Mouse (Mus musculus): Measurements from ENCODE around the gene E2f1. TPM values are rescaled to one million over a fixed set of nuclear protein-coding genes. Genes with fewer than 3 reads are reported as not detected.

Gene E2f1
- polyA plus RNA-seq, 1 experiment from 2014 or later, result 15.3 TPM

GRCm38 (mm10) chr2:154549886-154550189 is 19.9 kb downstream of the E2f1 start:
- WGBS, result 17% methylated on average over 20 of the region's 20 CpGs
- H3K27me3 ChIP-seq (ENCODE audit: control insufficient read depth, insufficient read depth, low read length), result peaks cover 20% of the 10 kb centered on the region
- H3K27ac ChIP-seq (ENCODE audit: low read depth, low read length), result no peak overlapping the region
- H3K4me1 ChIP-seq (ENCODE audit: control insufficient read depth, insufficient read depth, low read length), result peaks cover 15% of the 10 kb centered on the region
- H3K9me3 ChIP-seq (ENCODE audit: control insufficient read depth, low read length), result no peaks in the 10 kb centered on the region
- peak overlapping the region; percentile 32; the same call in 1 of the 2 replicates for H3K4me3 ChIP-seq (ENCODE audit: low read depth, low read length)
- H3K36me3 ChIP-seq (ENCODE audit: control insufficient read depth, insufficient read depth, low read length), result peaks cover 3% of the 10 kb centered on the region; the same call in 1 of the 2 replicates
- peak overlapping the region; percentile 75 for H3K4me2 ChIP-seq
- DNase-seq (ENCODE audit: low spot score, missing footprints) (no peak), ATAC-seq (ENCODE audit: low FRiP score) (no peak)
- no peak overlapping the region for H3K9ac ChIP-seq (ENCODE audit: low read length)

GRCm38 (mm10) chr2:154549127-154549885 is 20.4 kb downstream of the E2f1 start:
- Histone ChIP-seq H3K9ac (ENCODE audit: low read length) (peak overlapping the region; percentile 57), H3K4me3 (ENCODE audit: low read depth, low read length) (peak overlapping the region; percentile 32), H3K9me3 (ENCODE audit: control insufficient read depth, low read length) (no peaks in the 10 kb centered on the region), H3K4me2 (peak overlapping the region; percentile 75), H3K27me3 (ENCODE audit: control insufficient read depth, insufficient read depth, low read length) (peaks cover 20% of the 10 kb centered on the region), H3K4me1 (ENCODE audit: control insufficient read depth, insufficient read depth, low read length) (peaks cover 15% of the 10 kb centered on the region), H3K27ac (ENCODE audit: low read depth, low read length) (no peak overlapping the region), H3K36me3 (ENCODE audit: control insufficient read depth, insufficient read depth, low read length) (peaks cover 3% of the 10 kb centered on the region; the same call in 1 of the 2 replicates)
- DNase-seq (ENCODE audit: low spot score, missing footprints), result peak; percentile 93
- 2% methylated on average over 48 of the region's 48 CpGs for WGBS
- peak; percentile 86 for ATAC-seq (ENCODE audit: low FRiP score)

GRCm38 (mm10) chr2:154548688-154549087 is 21.0 kb downstream of the E2f1 start:
- H3K4me2 ChIP-seq, result no peak overlapping the region
- peaks cover 20% of the 10 kb centered on the region for H3K27me3 ChIP-seq (ENCODE audit: control insufficient read depth, insufficient read depth, low read length)
- H3K9me3 ChIP-seq (ENCODE audit: control insufficient read depth, low read length), result no peaks in the 10 kb centered on the region
- H3K9ac ChIP-seq (ENCODE audit: low read length), result no peak overlapping the region
- no peak overlapping the region for H3K4me3 ChIP-seq (ENCODE audit: low read depth, low read length)
- H3K27ac ChIP-seq (ENCODE audit: low read depth, low read length), result no peak overlapping the region
- peak; percentile 8; the same call in 1 of the 2 replicates for ATAC-seq (ENCODE audit: low FRiP score)
- peaks cover 3% of the 10 kb centered on the region; the same call in 1 of the 2 replicates for H3K36me3 ChIP-seq (ENCODE audit: control insufficient read depth, insufficient read depth, low read length)
- no peak for DNase-seq (ENCODE audit: low spot score, missing footprints)
- H3K4me1 ChIP-seq (ENCODE audit: control insufficient read depth, insufficient read depth, low read length), result peaks cover 15% of the 10 kb centered on the region
- WGBS, result 40% methylated on average over 3 of the region's 3 CpGs

- no peak within 1 kb of the TSS for H3K4me3 ChIP-seq (ENCODE audit: low read depth, low read length)
- H3K9ac ChIP-seq (ENCODE audit: low read length), result no peak within 1 kb of the TSS
- H3K4me1 ChIP-seq (ENCODE audit: control insufficient read depth, insufficient read depth, low read length), result peaks cover 10% of the 10 kb centered on the region
- no peak for DNase-seq (ENCODE audit: low spot score, missing footprints)
- H3K27me3 ChIP-seq (ENCODE audit: control insufficient read depth, insufficient read depth, low read length), result peaks cover 16% of the 10 kb centered on the region
- no peak for ATAC-seq (ENCODE audit: low FRiP score)
- 91% methylated on average over 10 of the region's 10 CpGs for WGBS
- no peaks in the 10 kb centered on the region for H3K9me3 ChIP-seq (ENCODE audit: control insufficient read depth, low read length)
- no peak within 1 kb of the TSS for H3K27ac ChIP-seq (ENCODE audit: low read depth, low read length)
- H3K36me3 ChIP-seq (ENCODE audit: control insufficient read depth, insufficient read depth, low read length), result no peaks in the 10 kb centered on the region
- no peak within 1 kb of the TSS for H3K4me2 ChIP-seq
Observed at GRCm38 (mm10) chr2:154546711-154547110, 23.0 kb downstream of the E2f1 start, which contains the start of gene 1700003F12Rik. Gene 1700003F12Rik (plus strand): TSS chr2:154547085.

GRCm38 (mm10) chr2:154543567-154544347 is 25.9 kb downstream of the E2f1 start:
- Histone ChIP-seq H3K4me2 (no peak overlapping the region), H3K27me3 (ENCODE audit: control insufficient read depth, insufficient read depth, low read length) (no peaks in the 10 kb centered on the region), H3K4me3 (ENCODE audit: low read depth, low read length) (no peak overlapping the region), H3K27ac (ENCODE audit: low read depth, low read length) (no peak overlapping the region), H3K9me3 (ENCODE audit: control insufficient read depth, low read length) (no peaks in the 10 kb centered on the region), H3K4me1 (ENCODE audit: control insufficient read depth, insufficient read depth, low read length) (0 out of 2 replicates have a peak, but pooled peaks cover 2% of the 10 kb centered on the region), H3K9ac (ENCODE audit: low read length) (no peak overlapping the region), H3K36me3 (ENCODE audit: control insufficient read depth, insufficient read depth, low read length) (no peaks in the 10 kb centered on the region)
- ATAC-seq (ENCODE audit: low FRiP score), result no peak
- 88% methylated on average over 9 of the region's 9 CpGs for WGBS
- DNase-seq (ENCODE audit: low spot score, missing footprints), result no peak

GRCm38 (mm10) chr2:154541630-154542029 is 28.1 kb downstream of the E2f1 start:
- Histone ChIP-seq H3K27me3 (ENCODE audit: control insufficient read depth, insufficient read depth, low read length) (no peaks in the 10 kb centered on the region), H3K4me1 (ENCODE audit: control insufficient read depth, insufficient read depth, low read length) (no peaks in the 10 kb centered on the region), H3K9ac (ENCODE audit: low read length) (no peak overlapping the region), H3K9me3 (ENCODE audit: control insufficient read depth, low read length) (no peaks in the 10 kb centered on the region), H3K4me3 (ENCODE audit: low read depth, low read length) (no peak overlapping the region), H3K27ac (ENCODE audit: low read depth, low read length) (no peak overlapping the region), H3K4me2 (no peak overlapping the region), H3K36me3 (ENCODE audit: control insufficient read depth, insufficient read depth, low read length) (no peaks in the 10 kb centered on the region)
- DNase-seq (ENCODE audit: low spot score, missing footprints) (no peak), ATAC-seq (ENCODE audit: low FRiP score) (no peak)
- 81% methylated on average over 2 of the region's 2 CpGs for WGBS

- Histone ChIP-seq H3K27ac (ENCODE audit: low read depth, low read length) (no peak overlapping the region), H3K9ac (ENCODE audit: low read length) (no peak overlapping the region), H3K4me1 (ENCODE audit: control insufficient read depth, insufficient read depth, low read length) (no peaks in the 10 kb centered on the region), H3K4me3 (ENCODE audit: low read depth, low read length) (no peak overlapping the region), H3K4me2 (no peak overlapping the region), H3K9me3 (ENCODE audit: control insufficient read depth, low read length) (no peaks in the 10 kb centered on the region), H3K36me3 (ENCODE audit: control insufficient read depth, insufficient read depth, low read length) (peaks cover 3% of the 10 kb centered on the region; the same call in 1 of the 2 replicates), H3K27me3 (ENCODE audit: control insufficient read depth, insufficient read depth, low read length) (no peaks in the 10 kb centered on the region)
- ATAC-seq (ENCODE audit: low FRiP score) (no peak), DNase-seq (ENCODE audit: low spot score, missing footprints) (peak; percentile 95)
- WGBS, result 84% methylated on average over 3 of the region's 3 CpGs
Observed at GRCm38 (mm10) chr2:154539720-154540119, 30.0 kb downstream of the E2f1 start.

GRCm38 (mm10) chr2:154538710-154539109 is 31.0 kb downstream of the E2f1 start:
- Histone ChIP-seq H3K27me3 (ENCODE audit: control insufficient read depth, insufficient read depth, low read length) (no peaks in the 10 kb centered on the region), H3K9ac (ENCODE audit: low read length) (no peak overlapping the region), H3K9me3 (ENCODE audit: control insufficient read depth, low read length) (no peaks in the 10 kb centered on the region), H3K4me2 (no peak overlapping the region), H3K4me3 (ENCODE audit: low read depth, low read length) (no peak overlapping the region), H3K27ac (ENCODE audit: low read depth, low read length) (no peak overlapping the region), H3K36me3 (ENCODE audit: control insufficient read depth, insufficient read depth, low read length) (peaks cover 5% of the 10 kb centered on the region; the same call in 1 of the 2 replicates), H3K4me1 (ENCODE audit: control insufficient read depth, insufficient read depth, low read length) (no peaks in the 10 kb centered on the region)
- DNase-seq (ENCODE audit: low spot score, missing footprints) (no peak), ATAC-seq (ENCODE audit: low FRiP score) (no peak)
- 75% methylated on average over 3 of the region's 3 CpGs for WGBS

- 75% methylated on average over 2 of the region's 2 CpGs for WGBS
- no peak for ATAC-seq (ENCODE audit: low FRiP score)
- Histone ChIP-seq H3K36me3 (ENCODE audit: control insufficient read depth, insufficient read depth, low read length) (peaks cover 5% of the 10 kb centered on the region; the same call in 1 of the 2 replicates), H3K4me2 (no peak overlapping the region), H3K27ac (ENCODE audit: low read depth, low read length) (no peak overlapping the region), H3K9ac (ENCODE audit: low read length) (no peak overlapping the region), H3K9me3 (ENCODE audit: control insufficient read depth, low read length) (no peaks in the 10 kb centered on the region), H3K27me3 (ENCODE audit: control insufficient read depth, insufficient read depth, low read length) (no peaks in the 10 kb centered on the region), H3K4me3 (ENCODE audit: low read depth, low read length) (no peak overlapping the region), H3K4me1 (ENCODE audit: control insufficient read depth, insufficient read depth, low read length) (no peaks in the 10 kb centered on the region)
- DNase-seq (ENCODE audit: low spot score, missing footprints), result no peak
Observed at GRCm38 (mm10) chr2:154538310-154538709, 31.4 kb downstream of the E2f1 start.

Measured in midbrain, embryonic 11.5 days (tissue).